Mouse (Mus musculus): ENCODE results near the gene Ubqln1. TPM values are rescaled to one million over a fixed set of nuclear protein-coding genes. Genes with fewer than 3 reads are reported as not detected.

Gene Ubqln1
- polyA plus RNA-seq, 1 experiment from 2014 or later, result 132 TPM

DNA sequence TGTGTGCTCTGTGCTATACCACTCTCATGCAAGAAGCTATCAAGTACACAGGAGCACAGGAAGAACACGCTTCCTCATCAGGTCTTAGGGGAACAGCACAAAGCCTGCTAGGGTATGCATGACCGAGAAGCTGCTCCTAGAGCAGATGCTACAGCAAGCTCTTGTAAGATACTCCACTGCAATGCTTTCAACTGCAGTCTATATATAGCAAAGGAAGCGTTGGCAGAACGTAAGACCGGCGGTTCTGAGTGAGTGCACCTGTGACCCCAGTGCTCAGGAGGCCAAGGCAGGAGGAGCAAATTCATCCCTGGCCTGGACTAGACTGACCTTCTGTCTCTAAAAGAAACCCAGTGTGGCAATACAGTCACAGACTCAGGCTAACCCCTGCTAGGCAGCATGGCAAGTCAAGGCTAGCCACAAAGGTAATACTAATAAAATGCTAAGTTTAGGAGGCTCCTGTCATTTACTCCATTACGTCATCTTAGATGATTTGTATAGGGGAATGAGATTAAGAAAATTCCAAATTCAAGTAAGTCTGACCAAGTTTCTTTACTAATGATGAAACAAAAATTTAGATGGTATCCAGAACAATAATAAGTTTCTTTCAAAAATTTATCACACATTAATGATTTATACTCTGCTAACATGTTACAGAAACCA, 17.3 kb downstream of the Ubqln1 start:
- peaks cover 33% of the 10 kb centered on the region for H3K36me3 ChIP-seq
- no peaks in the 10 kb centered on the region for H3K27me3 ChIP-seq
- H3K4me1 ChIP-seq (replicated peaks), result no peaks in the 10 kb centered on the region
- H3K9me3 ChIP-seq, result no peaks in the 10 kb centered on the region
- WGBS, result 94% methylated on average over 7 of the region's 7 CpGs
- no peak overlapping the region for H3K27ac ChIP-seq
- H3K4me2 ChIP-seq (replicated peaks), result no peak overlapping the region
- ATAC-seq, result no peak
- no peak overlapping the region for H3K9ac ChIP-seq (replicated peaks)
- H3K4me3 ChIP-seq (replicated peaks), result no peak overlapping the region

DNA sequence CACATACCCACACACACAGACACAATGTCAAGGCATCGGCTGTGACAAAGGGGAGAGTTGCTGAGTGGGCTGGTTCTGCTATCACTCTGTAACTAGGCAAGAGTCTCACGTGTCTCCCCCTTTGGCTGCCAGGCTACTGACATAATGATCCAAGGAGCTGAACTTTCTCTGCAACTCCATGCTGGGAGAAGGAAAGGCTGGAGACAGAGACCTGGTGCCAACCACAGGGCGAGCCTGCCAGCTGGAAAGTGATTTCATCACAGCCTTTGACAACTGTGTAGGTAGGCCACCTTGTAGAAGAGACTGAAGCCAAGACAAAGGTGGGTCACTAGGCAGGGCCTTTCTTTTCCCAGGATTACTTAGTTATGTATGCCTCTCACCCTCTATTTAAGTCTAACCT, 18.2 kb downstream of the Ubqln1 start:
- H3K9ac ChIP-seq (replicated peaks), result no peak overlapping the region
- H3K4me2 ChIP-seq (replicated peaks), result no peak overlapping the region
- H3K36me3 ChIP-seq, result peaks cover 38% of the 10 kb centered on the region
- no peaks in the 10 kb centered on the region for H3K4me1 ChIP-seq (replicated peaks)
- H3K9me3 ChIP-seq, result no peaks in the 10 kb centered on the region
- no peak for ATAC-seq
- H3K27me3 ChIP-seq, result no peaks in the 10 kb centered on the region
- H3K27ac ChIP-seq, result no peak overlapping the region
- H3K4me3 ChIP-seq (replicated peaks), result no peak overlapping the region
- 86% methylated on average over 3 of the region's 3 CpGs for WGBS

- no peaks in the 10 kb centered on the region for H3K4me1 ChIP-seq (replicated peaks)
- no peak overlapping the region for H3K4me2 ChIP-seq (replicated peaks)
- no peak for ATAC-seq
- no peaks in the 10 kb centered on the region for H3K9me3 ChIP-seq
- peaks cover 58% of the 10 kb centered on the region for H3K36me3 ChIP-seq
- no peak overlapping the region for H3K27ac ChIP-seq
- no peak overlapping the region for H3K9ac ChIP-seq (replicated peaks)
- WGBS, result 83% methylated on average over 3 of the region's 3 CpGs
- H3K4me3 ChIP-seq (replicated peaks), result no peak overlapping the region
- H3K27me3 ChIP-seq, result no peaks in the 10 kb centered on the region
These were observed 20.5 kb downstream of the Ubqln1 start for GRCm38 (mm10) chr13:58194908-58195307.

DNA sequence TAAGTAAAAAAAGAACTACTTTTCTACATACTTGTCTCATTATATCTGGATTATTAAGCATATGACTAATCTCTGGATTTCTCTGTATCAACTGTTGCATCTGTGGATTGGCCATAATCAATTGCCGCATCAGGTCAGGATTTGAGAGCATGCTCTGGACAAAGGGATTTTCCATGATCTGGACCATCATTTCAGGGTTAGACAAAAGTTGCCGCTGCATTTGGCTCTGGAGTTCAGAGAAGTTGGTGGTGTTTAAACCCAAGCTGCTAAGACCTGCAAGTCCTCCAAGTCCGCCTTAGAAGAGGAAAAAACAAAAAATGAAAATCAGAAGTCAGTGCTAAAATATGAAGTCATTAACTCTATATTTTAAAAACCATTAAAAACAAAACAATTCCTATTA, 22.2 kb downstream of the Ubqln1 start:
- no peak overlapping the region for H3K4me2 ChIP-seq (replicated peaks)
- ATAC-seq, result no peak

GRCm38 (mm10) chr13:58192146-58192545, 23.3 kb downstream of the Ubqln1 start:
- no peak overlapping the region for H3K4me2 ChIP-seq (replicated peaks)
- H3K27me3 ChIP-seq, result no peaks in the 10 kb centered on the region
- no peak overlapping the region for H3K9ac ChIP-seq (replicated peaks)
- H3K4me1 ChIP-seq (replicated peaks), result 0 out of 2 replicates have a peak, but pooled peaks cover 5% of the 10 kb centered on the region
- no peak overlapping the region for H3K4me3 ChIP-seq (replicated peaks)
- WGBS, result 92% methylated on average over 6 of the region's 6 CpGs
- H3K9me3 ChIP-seq, result no peaks in the 10 kb centered on the region
- no peak for ATAC-seq
- H3K27ac ChIP-seq, result no peak overlapping the region
- H3K36me3 ChIP-seq, result peaks cover 53% of the 10 kb centered on the region

More for the DNA sequence above, 22.2 kb downstream of the Ubqln1 start:
- no peaks in the 10 kb centered on the region for H3K27me3 ChIP-seq
- peaks cover 63% of the 10 kb centered on the region for H3K36me3 ChIP-seq
- WGBS, result 97% methylated on average over 3 of the region's 3 CpGs
- H3K27ac ChIP-seq, result no peak overlapping the region
- H3K4me3 ChIP-seq (replicated peaks), result no peak overlapping the region
- no peaks in the 10 kb centered on the region for H3K4me1 ChIP-seq (replicated peaks)
- no peak overlapping the region for H3K9ac ChIP-seq (replicated peaks)
- H3K9me3 ChIP-seq, result no peaks in the 10 kb centered on the region

DNA sequence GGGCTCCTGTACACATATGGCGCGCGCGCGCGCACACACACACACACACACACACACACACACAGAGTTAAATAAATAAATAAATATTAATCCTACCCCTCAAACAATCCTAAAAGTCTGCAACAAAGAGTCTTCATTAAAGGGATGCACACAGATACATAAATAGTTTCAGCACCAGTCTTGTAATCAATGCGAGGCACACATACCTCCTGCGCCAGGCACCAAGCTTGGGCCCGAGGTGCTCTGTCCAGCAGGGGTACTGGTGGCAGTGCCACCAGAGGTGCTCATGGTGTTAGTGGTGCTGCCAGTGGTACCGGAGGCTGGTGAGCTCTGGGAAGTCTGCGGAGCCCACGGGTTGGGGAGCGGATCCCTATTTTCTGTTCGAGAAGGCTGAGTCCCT, 23.9 kb downstream of the Ubqln1 start:
- over 99% methylated on average over 14 of the region's 14 CpGs for WGBS
- 0 out of 2 replicates have a peak, but pooled peaks cover 5% of the 10 kb centered on the region for H3K4me1 ChIP-seq (replicated peaks)
- H3K9ac ChIP-seq (replicated peaks), result no peak overlapping the region
- H3K36me3 ChIP-seq, result peaks cover 53% of the 10 kb centered on the region
- no peak for ATAC-seq
- H3K4me3 ChIP-seq (replicated peaks), result no peak overlapping the region
- no peaks in the 10 kb centered on the region for H3K9me3 ChIP-seq
- no peaks in the 10 kb centered on the region for H3K27me3 ChIP-seq
- no peak overlapping the region for H3K27ac ChIP-seq
- H3K4me2 ChIP-seq (replicated peaks), result no peak overlapping the region

DNA sequence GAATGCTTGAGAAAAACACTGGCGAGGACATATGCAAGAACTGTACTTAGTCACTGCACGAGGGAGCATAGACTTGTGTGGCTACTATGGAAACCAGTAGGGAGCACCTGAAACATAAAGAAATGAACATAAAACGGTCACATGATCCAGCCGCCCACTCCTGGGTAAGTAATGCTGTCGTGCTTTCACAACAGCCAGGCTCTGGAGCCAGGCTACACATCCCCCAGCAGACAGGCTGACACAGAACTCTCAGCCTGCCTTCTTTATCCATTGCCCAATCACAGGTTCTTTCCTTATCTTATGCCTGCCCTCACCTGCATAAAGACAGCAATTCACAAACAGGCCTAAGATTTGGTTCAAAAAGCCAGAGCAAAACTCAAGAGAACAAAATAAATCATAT, 26.0 kb downstream of the Ubqln1 start:
- Histone ChIP-seq H3K27me3 (no peaks in the 10 kb centered on the region), H3K9ac (replicated peaks) (no peak overlapping the region), H3K4me2 (replicated peaks) (no peak overlapping the region), H3K36me3 (peaks cover 41% of the 10 kb centered on the region), H3K27ac (no peak overlapping the region), H3K4me1 (replicated peaks) (0 out of 2 replicates have a peak, but pooled peaks cover 5% of the 10 kb centered on the region), H3K9me3 (no peaks in the 10 kb centered on the region), H3K4me3 (replicated peaks) (no peak overlapping the region)
- ATAC-seq, result no peak
- 83% methylated on average over 5 of the region's 5 CpGs for WGBS

GRCm38 (mm10) chr13:58188412-58188811, 27.0 kb downstream of the Ubqln1 start:
- H3K4me3 ChIP-seq (replicated peaks), result no peak overlapping the region
- no peaks in the 10 kb centered on the region for H3K27me3 ChIP-seq
- peaks cover 43% of the 10 kb centered on the region for H3K36me3 ChIP-seq
- no peaks in the 10 kb centered on the region for H3K9me3 ChIP-seq
- no peak for ATAC-seq
- H3K4me2 ChIP-seq (replicated peaks), result no peak overlapping the region
- 64% methylated on average over 4 of the region's 4 CpGs for WGBS
- no peak overlapping the region for H3K27ac ChIP-seq
- no peak overlapping the region for H3K9ac ChIP-seq (replicated peaks)
- H3K4me1 ChIP-seq (replicated peaks), result 0 out of 2 replicates have a peak, but pooled peaks cover 5% of the 10 kb centered on the region

DNA sequence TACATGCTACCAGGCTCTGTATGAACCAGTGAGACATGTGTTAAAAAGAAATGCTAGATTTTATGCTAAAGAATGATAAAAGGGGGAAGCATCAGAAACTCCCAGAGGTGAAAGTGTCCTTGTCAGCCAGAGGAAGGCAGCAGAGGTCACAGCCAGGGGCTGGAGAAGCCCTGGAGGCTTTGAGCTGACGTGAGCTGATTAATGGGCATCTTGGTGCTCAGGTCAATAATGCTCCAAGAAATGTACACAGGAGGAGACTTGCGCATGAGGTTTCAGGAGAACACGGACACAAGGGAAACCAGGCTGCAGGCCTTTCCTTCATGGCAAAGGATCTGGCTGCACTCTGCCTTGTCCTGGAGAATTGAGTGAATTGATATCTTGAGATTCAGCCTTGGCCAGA, 27.7 kb downstream of the Ubqln1 start:
- H3K27ac ChIP-seq, result no peak overlapping the region
- WGBS, result 82% methylated on average over 3 of the region's 3 CpGs
- H3K9me3 ChIP-seq, result no peaks in the 10 kb centered on the region
- H3K27me3 ChIP-seq, result no peaks in the 10 kb centered on the region
- no peak overlapping the region for H3K4me2 ChIP-seq (replicated peaks)
- H3K4me3 ChIP-seq (replicated peaks), result no peak overlapping the region
- no peak overlapping the region for H3K9ac ChIP-seq (replicated peaks)
- no peak for ATAC-seq
- H3K36me3 ChIP-seq, result peaks cover 46% of the 10 kb centered on the region
- H3K4me1 ChIP-seq (replicated peaks), result 0 out of 2 replicates have a peak, but pooled peaks cover 5% of the 10 kb centered on the region

GRCm38 (mm10) chr13:58186281-58186680, 29.2 kb downstream of the Ubqln1 start:
- WGBS, result 79% methylated on average over 8 of the region's 8 CpGs
- Histone ChIP-seq H3K4me3 (replicated peaks) (no peak overlapping the region), H3K4me2 (replicated peaks) (no peak overlapping the region), H3K36me3 (peaks cover 42% of the 10 kb centered on the region), H3K27me3 (no peaks in the 10 kb centered on the region), H3K9ac (replicated peaks) (no peak overlapping the region), H3K27ac (no peak overlapping the region), H3K4me1 (replicated peaks) (0 out of 2 replicates have a peak, but pooled peaks cover 5% of the 10 kb centered on the region), H3K9me3 (no peaks in the 10 kb centered on the region)
- no peak for ATAC-seq

DNA sequence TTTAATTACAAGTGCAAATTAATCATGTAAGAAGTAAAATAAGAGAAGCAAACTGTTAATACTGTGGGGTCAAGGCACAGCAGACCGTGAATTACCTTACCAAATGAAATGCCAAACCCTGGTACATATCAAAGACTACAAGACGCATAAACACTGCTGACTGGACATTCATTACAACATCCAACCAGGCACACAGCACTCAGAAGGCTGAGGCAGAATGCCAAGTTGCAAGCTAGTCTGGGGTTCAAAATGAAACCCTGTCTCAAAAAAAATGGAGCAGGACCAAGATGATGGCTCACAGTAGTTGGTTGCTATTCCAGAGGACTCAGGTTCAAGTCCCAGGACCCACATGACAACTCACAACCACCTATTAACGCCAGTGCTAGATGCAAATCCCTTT, 31.3 kb downstream of the Ubqln1 start:
- H3K36me3 ChIP-seq, result peaks cover 46% of the 10 kb centered on the region

DNA sequence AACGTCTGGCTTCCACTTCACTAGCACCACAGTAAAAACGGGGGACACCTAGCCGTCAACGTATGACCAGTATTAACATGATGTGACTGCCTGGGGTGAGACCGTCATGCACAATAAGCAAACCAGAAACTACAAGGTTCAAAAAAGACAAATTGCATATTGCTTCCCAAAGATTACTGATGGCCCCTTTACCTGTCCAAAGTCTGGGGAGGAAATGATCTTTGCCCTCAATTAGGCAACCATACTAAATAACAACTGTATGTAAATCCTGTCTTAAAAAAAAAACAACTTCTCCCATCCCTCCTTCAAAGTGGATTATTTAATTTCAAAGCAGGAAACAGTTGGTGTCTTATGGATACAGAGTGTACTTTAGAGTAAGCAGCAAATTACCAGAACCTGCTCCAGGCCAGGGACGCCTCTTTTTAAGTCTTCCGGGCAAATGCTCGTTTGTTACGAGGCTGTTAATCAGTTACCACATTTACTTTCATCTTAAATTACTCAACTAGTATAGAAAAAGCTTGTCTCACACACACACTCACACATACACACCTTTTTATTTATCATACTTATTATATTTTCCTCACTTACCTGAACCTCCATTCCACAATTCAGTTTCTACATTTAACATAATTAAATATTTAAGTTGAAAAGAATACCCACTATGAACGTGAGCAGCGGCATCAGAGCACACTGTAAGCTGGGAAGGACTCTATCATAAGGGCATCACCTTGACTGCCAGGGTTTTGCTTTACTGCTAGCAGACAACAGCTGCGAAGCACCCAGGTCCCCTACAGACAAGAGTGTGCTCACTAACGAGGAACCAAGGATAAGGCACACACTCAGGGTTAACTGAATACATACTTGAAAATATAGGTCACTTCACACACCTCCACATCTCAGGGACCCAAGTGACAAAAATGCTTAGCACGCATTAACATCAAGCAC, 33.6 kb downstream of the Ubqln1 start:
- no peak overlapping the region for H3K27ac ChIP-seq
- H3K4me1 ChIP-seq (replicated peaks), result no peaks in the 10 kb centered on the region
- H3K36me3 ChIP-seq, result peaks cover 59% of the 10 kb centered on the region
- ATAC-seq, result no peak
- no peak overlapping the region for H3K9ac ChIP-seq (replicated peaks)
- H3K27me3 ChIP-seq, result no peaks in the 10 kb centered on the region
- 92% methylated on average over 14 of the region's 14 CpGs for WGBS
- H3K4me3 ChIP-seq (replicated peaks), result no peak overlapping the region
- no peak overlapping the region for H3K4me2 ChIP-seq (replicated peaks)
- no peaks in the 10 kb centered on the region for H3K9me3 ChIP-seq

More for the DNA sequence above, 31.3 kb downstream of the Ubqln1 start:
- Histone ChIP-seq H3K27ac (no peak overlapping the region), H3K9ac (replicated peaks) (no peak overlapping the region), H3K9me3 (no peaks in the 10 kb centered on the region), H3K4me1 (replicated peaks) (0 out of 2 replicates have a peak, but pooled peaks cover 5% of the 10 kb centered on the region), H3K4me3 (replicated peaks) (no peak overlapping the region), H3K4me2 (replicated peaks) (no peak overlapping the region), H3K27me3 (no peaks in the 10 kb centered on the region)
- 80% methylated on average over 3 of the region's 3 CpGs for WGBS
- ATAC-seq, result no peak

Data from midbrain, embryonic 13.5 days (tissue).